Mouse (Mus musculus) kidney, embryonic 16.5 days (tissue): ENCODE measurements at regions not wholly inside any gene's neighbourhood (a gene's known extent, or its start where the extent isn't known, plus 50 kb on each side); places are given as distances from the start of the nearest gene placed in this dataset.

Source experiments
- ATAC-seq: fragments of 200-750 bp; cut with Nextera tagmentation; 2 replicates; pipeline ENCODE4 v1.8.0; 2017; ENCODE audit warnings: moderate TSS enrichment; ENCODE audit not compliant: low FRiP score, low TSS enrichment
- H3K27ac ChIP-seq: fragments of 300-500 bp; sonication (generic); 2 replicates; pipeline ENCODE4 v1.5.1; 2014; ENCODE audit warnings: low read length
- H3K27me3 ChIP-seq: fragments of 300-500 bp; sonication (generic); 2 replicates; pipeline ENCODE4 v1.6.1; 2014; ENCODE audit warnings: low read length, control low read depth, mixed read lengths; ENCODE audit not compliant: insufficient read depth
- H3K36me3 ChIP-seq: fragments of 300-500 bp; sonication (generic); 2 replicates; pipeline ENCODE4 v1.6.1; 2014; ENCODE audit warnings: low read length, control low read depth, mixed read lengths; ENCODE audit not compliant: insufficient read depth
- H3K4me1 ChIP-seq: fragments of 300-500 bp; sonication (generic); 2 replicates; pipeline ENCODE4 v1.6.1; 2014; ENCODE audit warnings: low read length, control low read depth, mixed read lengths; ENCODE audit not compliant: insufficient read depth
- H3K4me2 ChIP-seq: fragments of 300-500 bp; sonication (generic); replicated peaks from 2 replicates; pipeline ENCODE4 v1.6.1; 2014; ENCODE audit warnings: low read depth, low read length
- H3K4me3 ChIP-seq: fragments of 300-500 bp; sonication (generic); 2 replicates; pipeline ENCODE4 v1.5.1; 2014; ENCODE audit warnings: mild to moderate bottlenecking, low read length
- H3K9ac ChIP-seq: fragments of 300-500 bp; sonication (generic); replicated peaks from 2 replicates; pipeline ENCODE4 v1.6.1; 2014; ENCODE audit warnings: low read length
- H3K9me3 ChIP-seq: fragments of 300-500 bp; sonication (generic); 2 replicates; pipeline ENCODE4 v1.6.1; 2016; ENCODE audit warnings: low read length, control low read depth
- WGBS: fragments of 180-500 bp; shearing (Covaris S2); extraction: QIAGEN DNeasy Blood & Tissue Kit; methylation state at CpG from one replicate; pipeline ENCODE4 v1.1.7; 2014; 5-methylcytosine and 5-hydroxymethylcytosine counted together

GRCm38 (mm10) chr1:166804333-166804732 lies 122.7 kb upstream of the Fmo9 start:
- H3K27ac ChIP-seq: no peak overlapping the region
- H3K4me1 ChIP-seq: no peaks in the 10 kb centered on the region
- no peaks in the 10 kb centered on the region for H3K27me3 ChIP-seq
- no peak overlapping the region for H3K4me2 ChIP-seq
- 74% methylated on average over 1 of the region's 1 CpGs for WGBS
- H3K36me3 ChIP-seq: no peaks in the 10 kb centered on the region
- ATAC-seq: no peak
- no peak overlapping the region for H3K4me3 ChIP-seq
- H3K9ac ChIP-seq: no peak overlapping the region
- H3K9me3 ChIP-seq: no peaks in the 10 kb centered on the region

DNA sequence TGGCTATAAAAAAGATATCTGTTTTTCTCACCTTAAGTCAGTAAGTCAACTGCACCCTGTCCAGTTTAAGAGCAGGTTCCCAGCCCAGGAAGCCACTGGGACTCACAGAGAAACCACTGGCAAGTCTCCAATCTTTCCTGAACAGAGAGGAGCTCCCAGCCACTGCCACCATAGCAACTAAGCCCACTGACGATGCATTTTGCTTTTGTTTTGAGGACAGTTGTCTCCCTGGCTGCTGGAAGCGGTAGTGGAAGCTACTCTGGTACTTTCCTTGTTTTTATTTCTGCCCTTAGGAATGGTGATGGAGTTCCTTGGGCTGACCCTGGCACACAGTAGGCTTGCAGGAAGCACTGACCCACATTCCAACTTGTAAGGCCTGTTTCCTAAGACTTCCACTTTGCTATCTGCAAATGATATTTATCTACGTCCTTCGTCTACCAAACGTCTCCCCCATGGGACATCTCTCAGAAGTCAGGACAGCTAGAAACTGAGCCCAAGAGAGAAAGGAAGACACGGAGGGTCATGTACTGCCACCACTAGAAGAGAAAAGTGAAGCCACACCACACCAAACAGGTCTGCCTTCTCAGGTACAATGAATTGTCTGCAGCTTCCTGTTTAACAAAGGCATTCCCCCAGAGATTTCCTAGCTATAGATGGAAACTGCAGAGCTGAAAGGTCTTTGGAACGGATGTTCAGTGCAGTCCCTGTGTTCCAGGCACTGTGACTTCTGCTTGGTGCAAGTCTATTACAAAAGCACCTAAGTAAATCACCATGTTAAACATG lies 125.7 kb upstream of the Fmo9 start:
- Histone ChIP-seq H3K27me3 (no peaks in the 10 kb centered on the region), H3K4me1 (no peaks in the 10 kb centered on the region), H3K4me2 (no peak overlapping the region), H3K9ac (no peak overlapping the region), H3K36me3 (no peaks in the 10 kb centered on the region), H3K4me3 (no peak overlapping the region), H3K27ac (no peak overlapping the region), H3K9me3 (no peaks in the 10 kb centered on the region)
- no peak for ATAC-seq
- 70% methylated on average over 7 of the region's 7 CpGs for WGBS

DNA sequence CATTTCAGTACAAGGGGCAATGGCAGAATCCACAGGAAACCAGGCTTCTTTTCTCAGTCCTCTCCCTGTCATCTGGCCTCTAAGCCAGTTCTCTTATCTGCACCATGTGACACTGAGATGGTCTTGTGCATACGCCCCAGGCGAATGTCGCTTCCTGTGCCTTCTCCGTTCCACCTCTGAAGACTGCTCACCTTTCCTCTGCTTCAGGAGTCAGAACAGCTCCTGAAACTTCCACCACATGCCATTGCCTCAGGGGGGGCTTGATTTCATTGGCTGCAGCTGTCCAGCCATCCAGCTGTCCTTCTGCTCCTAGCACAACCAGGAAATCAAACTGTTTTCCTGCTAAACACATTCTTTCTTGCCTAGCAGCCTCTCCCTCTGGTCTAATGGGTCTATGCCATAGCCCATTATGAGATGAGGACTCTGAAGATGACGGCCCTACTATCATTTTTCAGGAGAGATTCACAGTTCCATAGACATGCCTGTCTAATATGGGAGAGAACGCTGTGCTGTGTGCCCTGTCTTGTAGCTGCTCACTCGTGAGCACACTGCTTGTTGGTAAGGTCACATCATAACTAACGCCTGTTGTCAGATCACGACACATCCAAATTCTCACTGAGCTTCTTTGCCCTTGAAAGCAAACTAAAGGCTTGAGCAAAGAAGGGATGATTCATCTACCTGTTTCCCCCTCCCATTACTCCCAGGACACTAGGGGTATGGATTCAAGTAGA lies 129.9 kb upstream of the Fmo9 start:
- WGBS: 71% methylated on average over 9 of the region's 9 CpGs
- no peak for ATAC-seq
- no peak overlapping the region for H3K4me3 ChIP-seq

GRCm38 (mm10) chr1:166812072-166812461 lies 130.4 kb upstream of the Fmo9 start:
- Histone ChIP-seq H3K27me3 (no peaks in the 10 kb centered on the region), H3K27ac (no peak overlapping the region), H3K9ac (no peak overlapping the region), H3K4me2 (no peak overlapping the region), H3K4me3 (no peak overlapping the region), H3K4me1 (no peaks in the 10 kb centered on the region), H3K36me3 (no peaks in the 10 kb centered on the region), H3K9me3 (no peaks in the 10 kb centered on the region)
- ATAC-seq: no peak
- 86% methylated on average over 7 of the region's 7 CpGs for WGBS

More for the DNA sequence above, 129.9 kb upstream of the Fmo9 start:
- Histone ChIP-seq H3K36me3 (no peaks in the 10 kb centered on the region), H3K27ac (no peak overlapping the region), H3K4me2 (no peak overlapping the region), H3K9ac (no peak overlapping the region), H3K27me3 (no peaks in the 10 kb centered on the region), H3K9me3 (no peaks in the 10 kb centered on the region), H3K4me1 (no peaks in the 10 kb centered on the region)

- H3K27me3 ChIP-seq: no peaks in the 10 kb centered on the region
- no peaks in the 10 kb centered on the region for H3K4me1 ChIP-seq
- no peak overlapping the region for H3K9ac ChIP-seq
- no peaks in the 10 kb centered on the region for H3K9me3 ChIP-seq
- H3K36me3 ChIP-seq: no peaks in the 10 kb centered on the region
- no peak overlapping the region for H3K27ac ChIP-seq
- H3K4me3 ChIP-seq: no peak overlapping the region
- ATAC-seq: no peak
- 80% methylated on average over 7 of the region's 7 CpGs for WGBS
- no peak overlapping the region for H3K4me2 ChIP-seq
These were observed 131.3 kb upstream of the Fmo9 start for GRCm38 (mm10) chr1:166812920-166813439.

DNA sequence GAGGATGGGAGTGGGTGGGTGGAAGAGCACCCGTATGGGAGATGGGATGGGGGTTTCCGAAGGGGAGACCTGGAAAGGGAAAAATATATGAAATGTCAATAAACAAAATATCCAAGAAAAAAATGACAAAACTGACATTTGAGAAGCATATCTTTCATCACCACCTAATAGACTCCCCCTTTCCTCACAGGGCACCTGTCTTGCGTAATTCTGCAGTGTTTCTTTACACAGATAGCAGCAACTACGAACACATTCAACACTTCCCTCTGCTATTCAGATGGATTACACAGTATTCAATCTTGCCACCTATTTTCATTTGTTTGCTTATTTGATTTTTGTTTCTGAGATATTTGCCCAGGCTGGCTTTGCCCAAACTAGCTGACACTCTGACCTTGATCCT lies 136.3 kb upstream of the Fmo9 start:
- Histone ChIP-seq H3K36me3 (no peaks in the 10 kb centered on the region), H3K9me3 (peaks cover 4% of the 10 kb centered on the region; the same call in 1 of the 2 replicates), H3K9ac (no peak overlapping the region), H3K27ac (no peak overlapping the region), H3K4me1 (no peaks in the 10 kb centered on the region), H3K27me3 (no peaks in the 10 kb centered on the region), H3K4me2 (no peak overlapping the region), H3K4me3 (no peak overlapping the region)
- no peak for ATAC-seq
- WGBS: 95% methylated on average over 4 of the region's 4 CpGs

- 78% methylated on average over 5 of the region's 5 CpGs for WGBS
- Histone ChIP-seq H3K4me2 (no peak overlapping the region), H3K36me3 (no peaks in the 10 kb centered on the region), H3K9ac (no peak overlapping the region), H3K27ac (no peak overlapping the region), H3K4me1 (no peaks in the 10 kb centered on the region), H3K27me3 (no peaks in the 10 kb centered on the region), H3K4me3 (no peak overlapping the region), H3K9me3 (peaks cover 4% of the 10 kb centered on the region; the same call in 1 of the 2 replicates)
- ATAC-seq: no peak
These were observed 137.0 kb upstream of the Fmo9 start for GRCm38 (mm10) chr1:166818682-166819081.

DNA sequence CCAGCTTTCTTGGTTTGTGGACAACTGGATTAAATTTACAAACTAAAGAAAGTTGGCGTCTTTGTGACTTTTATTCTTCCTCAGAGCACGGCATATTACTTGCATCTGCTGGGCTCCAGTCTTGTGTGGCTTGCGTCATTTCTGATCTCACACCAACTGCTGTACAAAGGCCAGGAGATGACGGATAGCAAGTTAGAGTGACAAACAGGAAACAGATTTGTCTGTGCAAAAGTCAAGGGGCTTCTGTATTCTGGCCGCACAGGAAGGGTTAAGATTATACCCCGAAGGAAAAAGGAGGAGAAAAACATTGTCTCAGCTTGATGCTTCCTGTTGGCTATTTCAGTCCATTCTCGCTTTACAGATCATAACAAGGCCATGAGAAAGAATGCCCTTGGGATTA lies 137.8 kb upstream of the Fmo9 start:
- WGBS: 54% methylated on average over 7 of the region's 7 CpGs
- peaks cover 4% of the 10 kb centered on the region; the same call in 1 of the 2 replicates for H3K9me3 ChIP-seq
- H3K27ac ChIP-seq: no peak overlapping the region
- no peak overlapping the region for H3K9ac ChIP-seq
- H3K36me3 ChIP-seq: no peaks in the 10 kb centered on the region
- no peak overlapping the region for H3K4me3 ChIP-seq
- H3K4me2 ChIP-seq: no peak overlapping the region
- no peaks in the 10 kb centered on the region for H3K4me1 ChIP-seq
- no peak for ATAC-seq
- H3K27me3 ChIP-seq: no peaks in the 10 kb centered on the region

GRCm38 (mm10) chr1:166820050-166820449 lies 138.4 kb upstream of the Fmo9 start:
- Histone ChIP-seq H3K4me2 (no peak overlapping the region), H3K9ac (no peak overlapping the region), H3K4me1 (no peaks in the 10 kb centered on the region), H3K27ac (no peak overlapping the region), H3K4me3 (no peak overlapping the region), H3K27me3 (no peaks in the 10 kb centered on the region), H3K36me3 (no peaks in the 10 kb centered on the region), H3K9me3 (peaks cover 4% of the 10 kb centered on the region; the same call in 1 of the 2 replicates)
- ATAC-seq: no peak
- WGBS: 90% methylated on average over 5 of the region's 5 CpGs

GRCm38 (mm10) chr1:166821146-166821545 lies 139.5 kb upstream of the Fmo9 start:
- peaks cover 4% of the 10 kb centered on the region; the same call in 1 of the 2 replicates for H3K9me3 ChIP-seq
- no peaks in the 10 kb centered on the region for H3K36me3 ChIP-seq
- 43% methylated on average over 3 of the region's 3 CpGs for WGBS
- H3K4me1 ChIP-seq: no peaks in the 10 kb centered on the region
- H3K9ac ChIP-seq: no peak overlapping the region
- H3K27ac ChIP-seq: no peak overlapping the region
- H3K27me3 ChIP-seq: no peaks in the 10 kb centered on the region
- H3K4me2 ChIP-seq: no peak overlapping the region
- H3K4me3 ChIP-seq: no peak overlapping the region
- no peak for ATAC-seq
